In the genomic region with DNA sequence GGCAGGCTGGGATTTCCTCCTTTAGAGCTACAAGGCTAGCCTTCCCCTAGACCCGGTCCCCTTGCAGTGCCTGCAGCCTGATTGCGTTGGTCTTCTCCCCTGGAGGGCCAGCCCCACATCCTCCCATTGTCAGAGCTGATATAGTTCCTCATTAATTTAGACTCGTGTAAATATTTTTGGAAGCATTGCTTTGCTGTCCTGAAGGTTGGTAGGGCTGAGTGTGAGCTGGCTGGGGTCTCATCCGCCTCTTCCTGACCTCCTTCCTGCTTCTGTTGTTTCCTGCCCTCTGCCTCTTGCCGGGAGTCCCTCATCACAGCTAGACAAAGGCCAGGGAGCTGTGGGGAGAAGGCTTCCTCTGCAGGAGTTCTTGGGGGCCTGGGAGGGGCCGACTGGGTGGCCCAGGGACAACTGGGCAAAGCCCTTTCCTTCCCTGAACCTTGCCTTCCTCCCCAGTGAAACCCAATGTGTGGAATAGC, we compare ENCODE assay signal across 11 mouse cellular contexts. TPM values are rescaled to one million over a fixed set of nuclear protein-coding genes. Genes with fewer than 3 reads are reported as not detected.
DNase-seq lines count a peak whose midpoint lies in the region; ATAC-seq and TF ChIP-seq lines count a peak whose summit lies in the region.
"Had no signal": no experiment of that assay in that cellular context is flagged by ENCODE, and none has a peak within 500 bp of the region (broad histone marks: within the 10 kb centered on the region; RNA-seq: fewer than 3 reads in every experiment).

No protein-coding gene starts in this region.

- no peaks in the 10 kb centered on the region for H3K27me3 ChIP-seq in midbrain, embryonic 16.5 days (ENCODE audit: control insufficient read depth, insufficient read depth, low read depth, low read length)
- no peaks in the 10 kb centered on the region for H3K27me3 ChIP-seq in midbrain, embryonic 13.5 days
- no peaks in the 10 kb centered on the region for H3K27me3 ChIP-seq in heart, postnatal 0 days (ENCODE audit: control insufficient read depth, insufficient read depth, low read length)
- no peaks in the 10 kb centered on the region for H3K27me3 ChIP-seq in stomach, embryonic 14.5 days (ENCODE audit: control insufficient read depth, insufficient read depth, low read length)
- no peaks in the 10 kb centered on the region for H3K27me3 ChIP-seq in cerebellum, adult 2 months (ENCODE audit: control insufficient read depth, insufficient read depth, low read length)
- H3K27me3 ChIP-seq: midbrain, embryonic 12.5 days had no signal

- 47% methylated on average over 6 of the region's 6 CpGs for WGBS in midbrain, embryonic 16.5 days
- WGBS in midbrain, embryonic 13.5 days, result 57% methylated on average over 6 of the region's 6 CpGs
- WGBS in heart, postnatal 0 days, result 36% methylated on average over 6 of the region's 6 CpGs
- WGBS in stomach, embryonic 14.5 days, result 50% methylated on average over 6 of the region's 6 CpGs
- WGBS in cerebellum, adult 2 months, result 66% methylated on average over 6 of the region's 6 CpGs

- peak; percentile 40 for ATAC-seq in midbrain, embryonic 16.5 days
- ATAC-seq in midbrain, embryonic 13.5 days, result no peak
- peak; percentile 83 for ATAC-seq in heart, postnatal 0 days (ENCODE audit: insufficient read depth, low read depth)
- ATAC-seq in stomach, embryonic 14.5 days (ENCODE audit: insufficient number of reproducible peaks, insufficient read depth, low FRiP score, low read depth), result peak; percentile 34; the same call in 1 of the 2 replicates

- H3K36me3 ChIP-seq in midbrain, embryonic 16.5 days (ENCODE audit: control insufficient read depth, insufficient read depth, low read length), result no peaks in the 10 kb centered on the region
- H3K36me3 ChIP-seq in midbrain, embryonic 13.5 days, result no peaks in the 10 kb centered on the region
- no peaks in the 10 kb centered on the region for H3K36me3 ChIP-seq in heart, postnatal 0 days (replicated peaks; ENCODE audit: control insufficient read depth, insufficient read depth, low read length)
- no peaks in the 10 kb centered on the region for H3K36me3 ChIP-seq in stomach, embryonic 14.5 days (ENCODE audit: control insufficient read depth, insufficient read depth, low read length)
- H3K36me3 ChIP-seq: G1E; midbrain, embryonic 12.5 days had no signal

- H3K4me3 ChIP-seq in midbrain, embryonic 16.5 days (ENCODE audit: low read depth, low read length), result no peak overlapping the region
- no peak overlapping the region for H3K4me3 ChIP-seq in midbrain, embryonic 13.5 days (replicated peaks)
- H3K4me3 ChIP-seq in heart, postnatal 0 days (ENCODE audit: low read depth, low read length), result no peak overlapping the region
- H3K4me3 ChIP-seq in stomach, embryonic 14.5 days (ENCODE audit: low read depth, low read length), result no peak overlapping the region
- H3K4me3 ChIP-seq in cerebellum, adult 2 months (replicated peaks; ENCODE audit: insufficient read depth, low read depth, low read length), result no peak overlapping the region
- H3K4me3 ChIP-seq: midbrain, embryonic 12.5 days had no signal

- TF ChIP-seq CTCF in heart, postnatal 0 days (IDR thresholded peaks at IDR 0.05; ENCODE audit: low read depth), result no peak
- TF ChIP-seq CTCF in cerebellum, adult 2 months (IDR thresholded peaks at IDR 0.05; ENCODE audit: borderline replicate concordance, insufficient read depth, low read depth, low read length), result no peak

- H3K9ac ChIP-seq in midbrain, embryonic 16.5 days (ENCODE audit: low read depth, low read length), result no peak overlapping the region
- H3K9ac ChIP-seq in midbrain, embryonic 13.5 days (replicated peaks), result no peak overlapping the region
- no peak overlapping the region for H3K9ac ChIP-seq in heart, postnatal 0 days (replicated peaks; ENCODE audit: low read depth, low read length)
- no peak overlapping the region for H3K9ac ChIP-seq in stomach, embryonic 14.5 days (replicated peaks; ENCODE audit: low read depth, low read length)
- H3K9ac ChIP-seq: midbrain, embryonic 12.5 days had no signal

- peak; percentile 76 for DNase-seq in heart, postnatal 0 days (ENCODE audit: low spot score)
- DNase-seq in liver, result peak; percentile 21
- DNase-seq in cerebellum, adult 2 months, result no peak
- DNase-seq in spleen, postnatal 14 days (ENCODE audit: low spot score in 2 of 2), result no peak
- DNase-seq in right cerebral cortex, adult 2 months (ENCODE audit: low spot score in 2 of 2), result no peak
- DNase-seq: cerebellum, adult 9-10 months had no signal

- no peaks in the 10 kb centered on the region for H3K4me1 ChIP-seq in midbrain, embryonic 16.5 days (ENCODE audit: control insufficient read depth, insufficient read depth, low read length)
- no peaks in the 10 kb centered on the region for H3K4me1 ChIP-seq in midbrain, embryonic 13.5 days (replicated peaks)
- 0 out of 2 replicates have a peak, but pooled peaks cover 2% of the 10 kb centered on the region for H3K4me1 ChIP-seq in heart, postnatal 0 days (ENCODE audit: control insufficient read depth, insufficient read depth)
- peaks cover 6% of the 10 kb centered on the region; the same call in 1 of the 2 replicates for H3K4me1 ChIP-seq in stomach, embryonic 14.5 days (ENCODE audit: control insufficient read depth, insufficient read depth, low read length)
- H3K4me1 ChIP-seq in cerebellum, adult 2 months (ENCODE audit: control insufficient read depth, insufficient read depth, low read length), result no peaks in the 10 kb centered on the region; the same call in 1 of the 2 replicates

- TF ChIP-seq POLR2A in cerebellum, adult 2 months (IDR thresholded peaks at IDR 0.05; ENCODE audit: borderline replicate concordance, insufficient read depth, low read length), result no peak

- no peak overlapping the region for H3K4me2 ChIP-seq in midbrain, embryonic 16.5 days (ENCODE audit: low read length)
- no peak overlapping the region for H3K4me2 ChIP-seq in midbrain, embryonic 13.5 days (replicated peaks)
- H3K4me2 ChIP-seq in heart, postnatal 0 days (ENCODE audit: low read depth, low read length), result no peak overlapping the region
- H3K4me2 ChIP-seq in stomach, embryonic 14.5 days (replicated peaks; ENCODE audit: low read depth, low read length), result no peak overlapping the region
- H3K4me2 ChIP-seq: midbrain, embryonic 12.5 days had no signal

- H3K27ac ChIP-seq in midbrain, embryonic 16.5 days (ENCODE audit: low read length), result no peak overlapping the region
- H3K27ac ChIP-seq in midbrain, embryonic 13.5 days, result no peak overlapping the region
- peak overlapping the region; percentile 87 for H3K27ac ChIP-seq in heart, postnatal 0 days (ENCODE audit: low read depth)
- H3K27ac ChIP-seq in stomach, embryonic 14.5 days (ENCODE audit: low read length), result no peak overlapping the region
- no peak overlapping the region for H3K27ac ChIP-seq in cerebellum, adult 2 months (ENCODE audit: insufficient read depth, low read length)
- H3K27ac ChIP-seq: midbrain, embryonic 12.5 days had no signal

- TF ChIP-seq EP300 in heart, postnatal 0 days (IDR thresholded peaks at IDR 0.05; ENCODE audit: low read depth), result 0 out of 2 replicates have a peak, but pooled peaks have one; percentile 39

- no peaks in the 10 kb centered on the region for H3K9me3 ChIP-seq in midbrain, embryonic 16.5 days (replicated peaks; ENCODE audit: control insufficient read depth, low read length, poor library complexity, severe bottlenecking)
- no peaks in the 10 kb centered on the region for H3K9me3 ChIP-seq in midbrain, embryonic 13.5 days
- no peaks in the 10 kb centered on the region for H3K9me3 ChIP-seq in heart, postnatal 0 days (replicated peaks; ENCODE audit: control insufficient read depth, low read length)
- no peaks in the 10 kb centered on the region for H3K9me3 ChIP-seq in stomach, embryonic 14.5 days (ENCODE audit: control insufficient read depth, low read depth, low read length)
- H3K9me3 ChIP-seq: G1E; midbrain, embryonic 12.5 days had no signal

RNA-seq across cellular contexts. Expression of a gene that starts 6.5 kb away (rescaled TPM):
- 24.8 and 26.3 TPM in 2 replicates for polyA plus RNA-seq in midbrain, embryonic 16.5 days (2015; fragmentation: Nextera tagmentation; extraction: Ambion mirVana)
- 20.1 and 21.0 TPM in 2 replicates for polyA plus RNA-seq in midbrain, embryonic 13.5 days (2015; fragmentation: Nextera tagmentation; extraction: Ambion mirVana)
- 39.5 and 47.7 TPM in 2 replicates for total RNA-seq in heart, postnatal 0 days (2014; rRNA removed; ENCODE audit: low replicate concordance)
- polyA plus RNA-seq in heart, postnatal 0 days (2015; fragmentation: Nextera tagmentation; extraction: Ambion mirVana), result 54.0 and 59.0 TPM in 2 replicates
- 52.0 and 57.1 TPM in 2 replicates for polyA plus RNA-seq in stomach, embryonic 14.5 days (2014; fragmentation: Nextera tagmentation; extraction: Ambion mirVana)
- 1.2 and 1.3 TPM in 2 replicates for polyA plus RNA-seq in cerebellum, adult 2 months (2012; rRNA removed)
- polyA plus RNA-seq: G1E had no signal

Comparison
In these comparisons a context has a peak if more than half of its experiments do, and no peak if none do; other contexts are left out.
1. DNase-seq: peak in heart, postnatal 0 days (single experiment) and liver (single experiment); none in cerebellum, adult 2 months (0 of 2), spleen, postnatal 14 days (0 of 2) and right cerebral cortex, adult 2 months (0 of 2).